Mouse (Mus musculus): ENCODE measurements around the gene Arap1.
A peak's percentile ranks its signal among the peaks of the same experiment; 100 is the strongest.

Gene Arap1

GRCm38 (mm10) chr7:101383756-101384155 is 35.9 kb downstream of the Arap1 start:
- peaks cover 56% of the 10 kb centered on the region for H3K4me1 ChIP-seq (replicated peaks; ENCODE audit: low read depth, low read length)
- H3K4me3 ChIP-seq (replicated peaks; ENCODE audit: low read length) = no peak overlapping the region
- no peak for TF ChIP-seq NANOG (IDR thresholded peaks at IDR 0.05; ENCODE audit: borderline replicate concordance, low read length)
- TF ChIP-seq POU5F1 (IDR thresholded peaks at IDR 0.05; ENCODE audit: borderline replicate concordance, low read length) = no peak
- no peak for TF ChIP-seq CTCF (conservative IDR thresholded peaks at IDR 0.05; ENCODE audit: low read length)
- H3K27me3 ChIP-seq (ENCODE audit: insufficient read depth, low read length) = no peaks in the 10 kb centered on the region
- H3K9me3 ChIP-seq (ENCODE audit: low read length) = no peaks in the 10 kb centered on the region
- H3K36me3 ChIP-seq (ENCODE audit: insufficient read depth, low read length) = peaks cover 34% of the 10 kb centered on the region

- Histone ChIP-seq H3K4me3 (replicated peaks; ENCODE audit: low read length) (0 out of 2 replicates have a peak overlapping the region, but pooled peaks have one; percentile 20), H3K9me3 (ENCODE audit: low read length) (no peaks in the 10 kb centered on the region), H3K4me1 (replicated peaks; ENCODE audit: low read depth, low read length) (peaks cover 56% of the 10 kb centered on the region), H3K36me3 (ENCODE audit: insufficient read depth, low read length) (peaks cover 43% of the 10 kb centered on the region), H3K27me3 (ENCODE audit: insufficient read depth, low read length) (no peaks in the 10 kb centered on the region)
- TF ChIP-seq NANOG (IDR thresholded peaks at IDR 0.05; ENCODE audit: borderline replicate concordance, low read length) = no peak
- TF ChIP-seq CTCF (conservative IDR thresholded peaks at IDR 0.05; ENCODE audit: low read length) = no peak
- no peak for TF ChIP-seq POU5F1 (IDR thresholded peaks at IDR 0.05; ENCODE audit: borderline replicate concordance, low read length)
Measured at GRCm38 (mm10) chr7:101384931-101385330, 37.1 kb downstream of the Arap1 start.

GRCm38 (mm10) chr7:101385331-101385733 is 37.5 kb downstream of the Arap1 start:
- no peaks in the 10 kb centered on the region for H3K27me3 ChIP-seq (ENCODE audit: insufficient read depth, low read length)
- TF ChIP-seq CTCF (conservative IDR thresholded peaks at IDR 0.05; ENCODE audit: low read length) (no peak), NANOG (IDR thresholded peaks at IDR 0.05; ENCODE audit: borderline replicate concordance, low read length) (no peak)
- H3K9me3 ChIP-seq (ENCODE audit: low read length) = no peaks in the 10 kb centered on the region
- H3K36me3 ChIP-seq (ENCODE audit: insufficient read depth, low read length) = peaks cover 45% of the 10 kb centered on the region
- 0 out of 2 replicates have a peak overlapping the region, but pooled peaks have one; percentile 20 for H3K4me3 ChIP-seq (replicated peaks; ENCODE audit: low read length)
- H3K4me1 ChIP-seq (replicated peaks; ENCODE audit: low read depth, low read length) = peaks cover 56% of the 10 kb centered on the region

- Histone ChIP-seq H3K4me3 (replicated peaks; ENCODE audit: low read length) (no peak overlapping the region), H3K36me3 (ENCODE audit: insufficient read depth, low read length) (peaks cover 51% of the 10 kb centered on the region), H3K27me3 (ENCODE audit: insufficient read depth, low read length) (no peaks in the 10 kb centered on the region), H3K4me1 (replicated peaks; ENCODE audit: low read depth, low read length) (peaks cover 58% of the 10 kb centered on the region), H3K9me3 (ENCODE audit: low read length) (no peaks in the 10 kb centered on the region)
- TF ChIP-seq POU5F1 (IDR thresholded peaks at IDR 0.05; ENCODE audit: borderline replicate concordance, low read length) = no peak
- no peak for TF ChIP-seq NANOG (IDR thresholded peaks at IDR 0.05; ENCODE audit: borderline replicate concordance, low read length)
- TF ChIP-seq CTCF (conservative IDR thresholded peaks at IDR 0.05; ENCODE audit: low read length) = no peak
Measured at GRCm38 (mm10) chr7:101385866-101386452, 38.1 kb downstream of the Arap1 start.

- no peak overlapping the region for H3K4me3 ChIP-seq (replicated peaks; ENCODE audit: low read length)
- no peaks in the 10 kb centered on the region for H3K9me3 ChIP-seq (ENCODE audit: low read length)
- TF ChIP-seq NANOG (IDR thresholded peaks at IDR 0.05; ENCODE audit: borderline replicate concordance, low read length) (no peak), CTCF (conservative IDR thresholded peaks at IDR 0.05; ENCODE audit: low read length) (no peak), POU5F1 (IDR thresholded peaks at IDR 0.05; ENCODE audit: borderline replicate concordance, low read length) (no peak)
- H3K27me3 ChIP-seq (ENCODE audit: insufficient read depth, low read length) = no peaks in the 10 kb centered on the region
- H3K4me1 ChIP-seq (replicated peaks; ENCODE audit: low read depth, low read length) = peaks cover 57% of the 10 kb centered on the region
- peaks cover 51% of the 10 kb centered on the region for H3K36me3 ChIP-seq (ENCODE audit: insufficient read depth, low read length)
Measured at GRCm38 (mm10) chr7:101389256-101389655, 41.4 kb downstream of the Arap1 start.

GRCm38 (mm10) chr7:101391909-101392479 is 44.1 kb downstream of the Arap1 start:
- H3K4me3 ChIP-seq (replicated peaks; ENCODE audit: low read length) = no peak overlapping the region
- H3K27me3 ChIP-seq (ENCODE audit: insufficient read depth, low read length) = no peaks in the 10 kb centered on the region
- H3K4me1 ChIP-seq (replicated peaks; ENCODE audit: low read depth, low read length) = peaks cover 55% of the 10 kb centered on the region
- TF ChIP-seq POU5F1 (IDR thresholded peaks at IDR 0.05; ENCODE audit: borderline replicate concordance, low read length) (no peak), NANOG (IDR thresholded peaks at IDR 0.05; ENCODE audit: borderline replicate concordance, low read length) (no peak), CTCF (conservative IDR thresholded peaks at IDR 0.05; ENCODE audit: low read length) (no peak)
- peaks cover 1% of the 10 kb centered on the region for H3K9me3 ChIP-seq (ENCODE audit: low read length)
- peaks cover 61% of the 10 kb centered on the region for H3K36me3 ChIP-seq (ENCODE audit: insufficient read depth, low read length)

GRCm38 (mm10) chr7:101393015-101393414 is 45.1 kb downstream of the Arap1 start:
- Histone ChIP-seq H3K36me3 (ENCODE audit: insufficient read depth, low read length) (peaks cover 65% of the 10 kb centered on the region), H3K27me3 (ENCODE audit: insufficient read depth, low read length) (no peaks in the 10 kb centered on the region), H3K9me3 (ENCODE audit: low read length) (peaks cover 12% of the 10 kb centered on the region), H3K4me3 (replicated peaks; ENCODE audit: low read length) (peak overlapping the region; percentile 59), H3K4me1 (replicated peaks; ENCODE audit: low read depth, low read length) (peaks cover 55% of the 10 kb centered on the region)
- TF ChIP-seq NANOG (IDR thresholded peaks at IDR 0.05; ENCODE audit: borderline replicate concordance, low read length) (no peak), CTCF (conservative IDR thresholded peaks at IDR 0.05; ENCODE audit: low read length) (no peak), POU5F1 (IDR thresholded peaks at IDR 0.05; ENCODE audit: borderline replicate concordance, low read length) (no peak)

- H3K4me1 ChIP-seq (replicated peaks; ENCODE audit: low read depth, low read length) = peaks cover 55% of the 10 kb centered on the region
- H3K9me3 ChIP-seq (ENCODE audit: low read length) = peaks cover 15% of the 10 kb centered on the region
- no peaks in the 10 kb centered on the region for H3K27me3 ChIP-seq (ENCODE audit: insufficient read depth, low read length)
- H3K4me3 ChIP-seq (replicated peaks; ENCODE audit: low read length) = peak overlapping the region; percentile 59
- H3K36me3 ChIP-seq (ENCODE audit: insufficient read depth, low read length) = peaks cover 65% of the 10 kb centered on the region
- no peak for TF ChIP-seq CTCF (conservative IDR thresholded peaks at IDR 0.05; ENCODE audit: low read length)
- no peak for TF ChIP-seq NANOG (IDR thresholded peaks at IDR 0.05; ENCODE audit: borderline replicate concordance, low read length)
- TF ChIP-seq POU5F1 (IDR thresholded peaks at IDR 0.05; ENCODE audit: borderline replicate concordance, low read length) = no peak
Measured at GRCm38 (mm10) chr7:101393694-101394504, 46.0 kb downstream of the Arap1 start.
